Mouse (Mus musculus) spleen, postnatal 14 days (tissue): ENCODE measurements around the gene Rnft2.

Experiments used
- DNase-seq, 2 experiments: peaks; one replicate each; pipeline ENCODE4 v3.0.0; 2021 to 2022; ENCODE audit warnings: low spot score in 2 of 2

Gene Rnft2

DNA sequence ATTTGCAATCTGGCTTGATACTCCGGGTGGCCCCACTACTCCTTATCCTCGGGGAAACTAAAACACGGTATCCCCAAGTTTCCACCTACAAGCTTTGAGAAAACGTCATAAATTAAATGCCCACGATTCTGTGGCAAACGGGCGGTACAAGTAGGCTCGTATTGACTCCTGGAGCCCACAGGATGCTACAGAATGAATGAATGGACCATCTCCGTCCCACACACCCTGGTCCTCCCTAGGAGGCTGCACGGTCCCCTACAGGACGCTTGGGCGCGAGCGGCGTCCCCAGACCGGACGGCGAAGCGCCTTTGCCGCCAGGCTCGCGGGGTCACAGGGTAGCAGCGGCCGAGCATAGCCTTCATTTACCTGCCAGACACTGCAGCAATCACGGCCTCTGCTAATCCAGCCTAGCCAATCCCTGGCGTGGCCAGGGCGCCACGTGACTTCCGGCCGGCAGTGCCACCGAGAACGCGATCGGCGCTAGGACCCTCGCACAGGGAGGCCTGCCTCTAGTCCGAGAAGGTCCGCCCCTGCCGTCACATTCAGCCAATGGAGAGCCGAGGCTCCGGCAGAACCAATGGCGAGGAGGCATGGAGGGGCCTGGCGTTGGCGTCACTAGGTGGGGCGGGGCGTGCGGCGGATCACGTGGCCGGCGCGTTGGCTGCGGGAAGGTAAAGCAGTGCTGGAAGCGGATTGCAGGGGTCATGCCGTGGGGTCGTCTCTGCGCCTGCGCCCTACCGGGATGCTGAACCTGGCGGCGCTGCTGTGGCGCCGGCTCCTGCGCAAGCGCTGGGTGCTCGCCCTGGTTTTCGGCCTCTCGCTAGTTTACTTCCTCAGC is at the start of gene Rnft2, which contains the start of gene 2410131K14Rik:
Gene Rnft2, minus strand, starts transcription at position 511 of the 838 bp plus-strand sequence.
Gene 2410131K14Rik, plus strand, starts transcription at position 622 of the 838 bp plus-strand sequence.
- DNase-seq = peak; percentile 94 to 96

DNA sequence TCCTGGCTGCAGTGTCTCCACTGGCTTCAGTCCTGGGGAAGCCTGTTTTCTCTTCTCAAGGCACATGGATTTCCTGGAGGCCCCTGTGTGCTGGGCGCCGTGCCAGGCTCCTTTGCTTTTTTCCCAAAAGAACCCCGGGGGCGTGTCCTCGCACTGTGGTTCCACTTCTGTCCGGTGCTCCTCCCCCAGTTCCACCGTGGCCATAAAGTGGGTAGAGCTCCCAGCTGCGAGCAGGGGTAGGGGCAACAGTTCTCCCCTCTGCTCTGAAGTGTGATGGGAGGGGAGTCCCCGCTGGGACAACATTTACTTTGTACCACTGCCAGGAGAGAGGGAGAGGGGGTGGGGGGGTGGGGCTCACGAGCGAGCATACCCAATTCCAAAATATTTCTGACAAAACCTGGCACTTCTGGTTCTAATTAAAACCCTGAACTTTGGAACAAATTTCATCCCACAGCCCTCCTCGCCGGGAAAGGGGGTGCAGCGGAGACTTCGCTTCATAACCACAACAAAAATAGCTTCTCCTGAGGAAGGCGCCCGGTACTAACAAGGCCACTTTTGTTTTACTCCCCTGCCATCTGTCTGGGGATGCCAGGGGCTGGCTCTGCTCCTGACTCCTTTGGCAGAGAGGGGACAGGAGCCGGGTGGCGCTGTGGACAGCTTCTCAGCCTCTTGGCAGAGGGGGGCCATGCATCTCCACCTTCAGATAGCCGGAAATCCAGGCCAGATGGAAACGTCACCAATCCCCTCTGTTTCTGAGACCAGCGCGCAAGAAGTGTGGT is 49.4 kb upstream of the Rnft2 start:
- DNase-seq = peak in 1 of 2 experiments; percentile 13

GRCm38 (mm10) chr5:118292476-118292875 is 47.6 kb upstream of the Rnft2 start:
- no peak for DNase-seq

GRCm38 (mm10) chr5:118291453-118291852 is 46.5 kb upstream of the Rnft2 start:
- no peak for DNase-seq

GRCm38 (mm10) chr5:118277741-118278495 is 33.0 kb upstream of the Rnft2 start:
- no peak for DNase-seq

DNA sequence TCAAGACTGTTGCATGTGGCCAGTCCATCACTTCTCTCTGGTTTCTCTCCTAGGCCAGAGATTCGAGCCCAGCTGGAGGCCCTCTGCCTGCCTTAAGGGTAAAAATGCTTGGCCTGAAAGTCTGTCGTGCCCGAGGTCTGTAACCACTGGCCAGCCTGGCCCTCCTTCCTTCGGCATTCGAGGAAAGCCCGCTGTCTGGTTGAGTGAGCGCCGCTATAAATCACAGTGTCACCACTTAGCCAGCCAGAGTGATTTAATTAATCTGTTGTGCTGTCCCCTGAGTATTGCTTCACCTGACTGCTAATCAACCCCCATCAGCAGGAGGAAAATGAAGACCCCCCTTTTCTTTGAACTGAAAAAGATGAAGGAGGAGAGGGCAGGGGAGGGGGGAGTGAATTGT is 31.8 kb upstream of the Rnft2 start:
- DNase-seq = no peak

- DNase-seq = no peak
These were observed 31.4 kb upstream of the Rnft2 start for GRCm38 (mm10) chr5:118276281-118276680.

- DNase-seq = no peak
These were observed 29.6 kb upstream of the Rnft2 start for GRCm38 (mm10) chr5:118274546-118274945.

GRCm38 (mm10) chr5:118273446-118273845 is 28.5 kb upstream of the Rnft2 start:
- DNase-seq = no peak

DNA sequence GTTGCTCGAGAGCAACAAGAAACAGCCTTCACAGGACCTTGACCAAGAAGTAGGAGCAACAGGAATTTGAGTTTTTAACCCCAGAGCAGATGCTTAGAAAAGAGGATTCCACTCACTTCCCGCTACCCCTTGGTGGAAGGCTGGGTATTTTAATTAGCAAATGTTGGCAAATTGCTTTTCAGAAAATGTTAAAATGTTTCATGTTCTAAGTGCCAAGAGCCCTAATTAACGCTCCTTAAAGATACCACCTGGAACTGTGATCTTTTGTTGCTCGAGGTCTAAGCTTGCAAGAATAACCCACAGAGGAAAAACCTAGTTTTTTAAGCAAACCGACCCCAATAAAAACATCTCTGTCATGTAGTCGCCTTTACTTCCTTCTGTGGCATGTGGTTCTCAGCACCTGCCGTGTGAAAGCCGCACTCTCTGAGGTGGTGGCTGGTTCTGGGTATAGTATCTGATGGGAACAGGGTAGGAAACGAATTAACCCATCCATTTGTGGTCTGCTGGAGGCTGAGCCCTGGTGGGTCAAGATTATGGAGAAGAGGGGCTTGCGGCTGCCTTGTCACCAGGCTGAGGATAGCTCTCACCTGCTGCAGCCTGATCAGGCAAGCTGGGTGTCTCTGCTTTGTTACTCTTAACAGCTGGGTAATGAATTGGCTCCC is 26.7 kb upstream of the Rnft2 start:
- no peak for DNase-seq

DNA sequence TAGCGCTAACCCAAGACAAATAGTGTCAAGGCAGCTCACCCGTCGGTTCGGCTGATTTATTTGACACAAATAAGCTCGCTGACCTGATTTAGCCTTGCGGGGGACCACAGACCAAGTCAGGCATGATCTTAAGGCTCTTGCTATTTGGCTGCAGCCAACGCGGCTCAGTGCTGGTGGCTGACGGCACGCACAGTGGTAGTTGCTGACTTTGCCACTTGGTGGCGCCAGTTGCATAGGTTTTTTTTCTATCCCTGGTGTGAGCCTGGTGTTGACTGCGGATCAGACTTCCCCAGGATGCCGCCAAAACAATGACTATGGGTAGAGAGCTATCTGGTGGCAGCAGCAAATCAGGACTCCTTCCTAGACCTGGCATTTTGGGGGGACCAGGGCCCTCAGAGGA is 24.1 kb upstream of the Rnft2 start:
- peak; percentile 47 to 68 for DNase-seq

GRCm38 (mm10) chr5:118266309-118266708 is 21.4 kb upstream of the Rnft2 start:
- no peak for DNase-seq

DNA sequence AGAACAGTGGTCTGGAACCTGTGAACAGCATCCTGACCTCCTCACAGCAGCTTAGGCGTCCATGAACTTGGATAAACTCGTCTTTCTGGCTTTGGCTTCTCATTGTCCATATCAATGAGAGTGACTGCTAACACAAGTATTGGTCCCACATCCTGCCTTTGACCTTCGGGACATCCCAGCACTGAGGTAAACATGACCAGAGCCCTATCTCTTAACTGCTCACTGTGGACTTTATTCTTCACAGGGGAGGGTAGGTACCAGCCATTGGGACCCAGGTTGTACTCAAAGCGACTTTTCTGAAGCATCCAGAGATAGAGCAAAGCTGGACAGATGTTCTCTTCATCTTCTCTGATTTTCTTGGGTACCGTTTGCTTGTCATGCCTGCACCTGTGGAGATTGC is 20.4 kb upstream of the Rnft2 start:
- no peak for DNase-seq

- no peak for DNase-seq
These were observed 19.4 kb upstream of the Rnft2 start for GRCm38 (mm10) chr5:118264279-118264678.

DNA sequence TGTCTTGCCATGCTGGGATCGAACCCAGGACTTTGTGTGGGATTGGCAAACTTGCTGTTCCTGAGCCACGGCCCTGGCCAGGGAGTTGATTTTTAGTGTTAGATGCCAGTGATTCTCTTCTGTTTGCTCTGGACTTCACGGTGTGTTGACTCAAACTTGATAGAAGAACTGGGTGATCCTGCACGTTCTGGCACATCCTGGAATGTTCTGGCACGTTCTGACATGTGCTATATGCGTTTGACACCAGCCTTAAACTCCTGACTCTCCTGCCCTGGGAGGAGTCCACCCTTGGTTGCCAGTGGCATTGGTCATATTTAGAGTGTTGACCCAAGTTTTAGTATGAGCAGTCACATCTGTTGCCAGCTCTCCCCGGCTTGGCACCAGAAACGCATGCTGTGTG is 17.5 kb upstream of the Rnft2 start:
- no peak for DNase-seq

GRCm38 (mm10) chr5:118261181-118261580 is 16.3 kb upstream of the Rnft2 start:
- no peak for DNase-seq

DNA sequence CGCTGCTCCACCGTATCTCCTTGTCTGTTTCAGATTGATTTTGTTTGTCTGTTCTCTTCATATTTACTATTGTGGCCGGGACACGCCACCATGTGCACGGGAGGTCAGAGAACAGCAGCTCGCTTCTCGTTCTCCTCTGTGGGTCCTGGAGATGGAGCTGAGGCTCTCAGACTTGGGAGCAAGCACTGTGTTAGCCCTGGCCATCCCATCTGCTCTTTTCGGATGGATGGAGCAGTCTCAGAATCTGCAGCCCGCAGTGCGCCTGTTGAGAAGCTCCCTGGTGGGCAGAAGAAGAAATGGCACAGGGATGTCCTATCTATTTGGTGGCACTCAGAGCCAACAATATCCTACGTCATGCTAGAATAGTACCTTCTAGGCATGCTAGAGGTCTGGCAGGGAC is 15.7 kb upstream of the Rnft2 start:
- DNase-seq = no peak

DNA sequence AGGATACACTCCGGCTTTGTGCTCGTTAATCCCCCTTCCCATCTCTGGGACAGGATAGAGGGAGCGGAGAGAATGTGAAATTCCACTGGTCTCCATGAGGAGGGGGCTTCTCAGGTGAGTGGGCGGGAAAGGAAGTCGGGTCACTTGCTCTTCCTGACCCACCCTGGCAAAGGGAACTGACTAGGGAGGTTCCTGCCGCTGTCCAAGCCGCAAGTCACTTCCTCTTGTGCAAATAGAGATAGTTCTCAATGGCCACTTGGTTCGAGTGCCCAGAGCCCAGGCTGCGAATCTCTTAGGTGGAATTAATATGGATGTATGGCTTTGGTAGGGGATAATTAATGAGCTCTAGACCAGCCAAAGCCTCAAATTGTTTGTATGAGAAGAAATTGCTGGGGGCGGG is 15.1 kb upstream of the Rnft2 start:
- DNase-seq = no peak

- DNase-seq = no peak
These were observed 14.7 kb upstream of the Rnft2 start for GRCm38 (mm10) chr5:118259636-118260035.

- no peak for DNase-seq
These were observed 14.2 kb upstream of the Rnft2 start for GRCm38 (mm10) chr5:118259152-118259551.

DNA sequence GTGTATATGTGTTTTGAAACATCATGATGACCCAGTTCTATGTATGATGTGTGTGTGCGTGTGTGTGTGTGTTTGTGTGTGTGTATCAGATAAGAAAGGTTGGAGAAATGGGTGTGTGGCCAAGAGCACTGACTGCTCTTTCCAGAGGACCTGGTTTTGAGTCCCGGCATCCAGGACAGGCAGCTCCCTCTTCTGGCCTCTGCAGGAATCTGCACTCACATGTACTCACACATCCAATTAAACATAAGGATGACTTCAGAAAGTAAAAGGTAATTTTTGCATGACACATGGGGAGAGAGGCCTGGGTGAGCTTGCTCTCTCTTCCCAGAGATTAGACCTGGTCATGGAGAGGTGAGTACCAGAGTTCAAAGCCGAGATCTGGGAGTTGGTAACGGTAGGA is 12.1 kb upstream of the Rnft2 start:
- DNase-seq = no peak

DNA sequence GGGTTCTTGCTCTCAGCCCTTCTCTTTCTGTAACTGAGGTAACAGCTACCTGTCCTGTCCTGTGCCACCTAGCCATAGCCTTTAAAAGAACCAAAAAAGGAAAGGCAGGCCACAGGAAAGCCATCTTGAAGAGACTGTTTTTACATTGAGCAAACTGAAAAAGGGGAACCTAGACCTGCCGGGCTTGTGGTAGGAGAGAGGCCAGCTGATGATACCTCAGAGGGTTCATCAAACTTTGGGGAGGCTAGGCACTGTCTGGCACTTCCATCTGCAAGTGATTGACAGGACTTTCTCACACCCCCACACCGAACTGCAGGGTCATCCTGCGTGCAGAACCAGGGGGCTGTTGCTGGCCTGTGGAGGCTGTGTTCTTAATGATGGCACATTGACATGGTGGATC is 8.6 kb upstream of the Rnft2 start:
- DNase-seq = no peak
